Mouse (Mus musculus): ENCODE results near the gene Lrp2. TPM values are rescaled to one million over a fixed set of nuclear protein-coding genes. Genes with fewer than 3 reads are reported as not detected.

The Lrp2 gene
- polyA plus RNA-seq, 1 experiment, result 92.6 TPM

GRCm38 (mm10) chr2:69603726-69604393, 18.0 kb upstream of the Lrp2 start:
- no peak overlapping the region for H3K4me3 ChIP-seq (ENCODE audit: low read depth, low read length)
- H3K27ac ChIP-seq (ENCODE audit: insufficient read depth, low read length), result no peak overlapping the region
- H3K27me3 ChIP-seq (ENCODE audit: control insufficient read depth, insufficient read depth, low read length, poor library complexity, severe bottlenecking), result no peaks in the 10 kb centered on the region; the same call in 1 of the 2 replicates
- TF ChIP-seq CTCF (IDR thresholded peaks at IDR 0.05; ENCODE audit: low read depth, low read length) (no peak), EP300 (IDR thresholded peaks at IDR 0.05; ENCODE audit: insufficient read depth, low read depth, low read length) (no peak), POLR2A (IDR thresholded peaks at IDR 0.05; ENCODE audit: insufficient read depth, low read length) (no peak)
- H3K9me3 ChIP-seq (replicated peaks; ENCODE audit: control insufficient read depth, insufficient read depth, low read length, poor library complexity, severe bottlenecking), result no peaks in the 10 kb centered on the region
- no peak overlapping the region for H3K9ac ChIP-seq (ENCODE audit: low read depth, poor library complexity, severe bottlenecking)
- no peaks in the 10 kb centered on the region for H3K36me3 ChIP-seq (ENCODE audit: control insufficient read depth, insufficient read depth, low read length, poor library complexity, severe bottlenecking)
- H3K4me1 ChIP-seq (ENCODE audit: control insufficient read depth, insufficient read depth, low read length), result no peaks in the 10 kb centered on the region

DNA sequence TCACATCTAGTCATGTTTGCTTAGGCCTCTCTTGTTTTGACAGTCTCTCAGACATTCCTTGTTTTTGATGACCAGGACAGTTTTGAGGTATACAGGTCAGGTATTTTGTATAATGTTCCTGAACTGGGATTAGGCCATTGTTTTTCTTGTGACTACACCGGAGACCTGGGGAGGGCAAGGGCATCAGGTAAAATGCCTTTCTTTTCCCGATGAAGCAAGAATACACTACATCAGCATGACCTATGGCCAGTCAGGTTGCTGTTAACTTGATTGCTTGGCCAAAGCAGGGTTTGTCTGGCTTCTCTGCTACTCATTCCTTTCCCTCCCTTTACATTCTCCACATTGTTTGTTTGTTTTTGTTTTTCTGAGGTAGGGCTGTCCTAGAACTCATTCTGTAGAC, 7.3 kb upstream of the Lrp2 start:
- Histone ChIP-seq H3K9ac (ENCODE audit: low read depth, poor library complexity, severe bottlenecking) (no peak overlapping the region), H3K27ac (ENCODE audit: insufficient read depth, low read length) (peak overlapping the region; percentile 66; the same call in 1 of the 2 replicates), H3K4me3 (ENCODE audit: low read depth, low read length) (no peak overlapping the region), H3K27me3 (ENCODE audit: control insufficient read depth, insufficient read depth, low read length, poor library complexity, severe bottlenecking) (no peaks in the 10 kb centered on the region), H3K36me3 (ENCODE audit: control insufficient read depth, insufficient read depth, low read length, poor library complexity, severe bottlenecking) (no peaks in the 10 kb centered on the region), H3K4me1 (ENCODE audit: control insufficient read depth, insufficient read depth, low read length) (no peaks in the 10 kb centered on the region), H3K9me3 (replicated peaks; ENCODE audit: control insufficient read depth, insufficient read depth, low read length, poor library complexity, severe bottlenecking) (no peaks in the 10 kb centered on the region)
- TF ChIP-seq POLR2A (IDR thresholded peaks at IDR 0.05; ENCODE audit: insufficient read depth, low read length) (no peak), CTCF (IDR thresholded peaks at IDR 0.05; ENCODE audit: low read depth, low read length) (no peak)

DNA sequence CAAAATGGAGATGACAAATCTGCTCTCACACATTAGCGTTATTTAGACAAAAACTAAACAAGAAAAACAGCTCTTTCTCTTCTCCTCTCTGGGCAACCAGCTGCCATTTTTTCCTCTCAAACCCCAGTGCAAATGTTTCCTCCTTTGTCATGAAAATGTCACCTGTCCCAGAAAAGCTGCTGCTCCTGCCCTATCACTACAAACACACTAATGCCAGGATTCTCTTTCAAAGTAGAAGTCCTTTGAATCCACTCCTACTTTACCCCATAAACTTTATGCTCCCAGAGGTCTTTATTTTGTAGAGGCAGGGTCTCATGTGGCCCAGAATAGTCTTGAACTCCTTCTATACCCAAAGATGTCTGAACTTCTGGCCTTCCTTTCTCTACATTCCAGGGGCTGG, 6.7 kb upstream of the Lrp2 start:
- H3K27ac ChIP-seq (ENCODE audit: insufficient read depth, low read length), result peak overlapping the region; percentile 73

GRCm38 (mm10) chr2:69591966-69592505, 6.2 kb upstream of the Lrp2 start:
- H3K36me3 ChIP-seq (ENCODE audit: control insufficient read depth, insufficient read depth, low read length, poor library complexity, severe bottlenecking), result no peaks in the 10 kb centered on the region
- TF ChIP-seq CTCF (IDR thresholded peaks at IDR 0.05; ENCODE audit: low read depth, low read length), result no peak
- TF ChIP-seq POLR2A (IDR thresholded peaks at IDR 0.05; ENCODE audit: insufficient read depth, low read length), result no peak
- TF ChIP-seq EP300 (IDR thresholded peaks at IDR 0.05; ENCODE audit: insufficient read depth, low read depth, low read length), result no peak
- peak overlapping the region; percentile 73 for H3K4me3 ChIP-seq (ENCODE audit: low read depth, low read length)
- H3K9ac ChIP-seq (ENCODE audit: low read depth, poor library complexity, severe bottlenecking), result peak overlapping the region; percentile 24
- no peaks in the 10 kb centered on the region for H3K4me1 ChIP-seq (ENCODE audit: control insufficient read depth, insufficient read depth, low read length)
- H3K27ac ChIP-seq (ENCODE audit: insufficient read depth, low read length), result peak overlapping the region; percentile 73
- no peaks in the 10 kb centered on the region for H3K27me3 ChIP-seq (ENCODE audit: control insufficient read depth, insufficient read depth, low read length, poor library complexity, severe bottlenecking)
- no peaks in the 10 kb centered on the region for H3K9me3 ChIP-seq (replicated peaks; ENCODE audit: control insufficient read depth, insufficient read depth, low read length, poor library complexity, severe bottlenecking)

More for the DNA sequence above, 6.7 kb upstream of the Lrp2 start:
- TF ChIP-seq EP300 (IDR thresholded peaks at IDR 0.05; ENCODE audit: insufficient read depth, low read depth, low read length), result no peak
- TF ChIP-seq POLR2A (IDR thresholded peaks at IDR 0.05; ENCODE audit: insufficient read depth, low read length), result no peak
- TF ChIP-seq CTCF (IDR thresholded peaks at IDR 0.05; ENCODE audit: low read depth, low read length), result no peak
- no peaks in the 10 kb centered on the region for H3K9me3 ChIP-seq (replicated peaks; ENCODE audit: control insufficient read depth, insufficient read depth, low read length, poor library complexity, severe bottlenecking)
- no peaks in the 10 kb centered on the region for H3K36me3 ChIP-seq (ENCODE audit: control insufficient read depth, insufficient read depth, low read length, poor library complexity, severe bottlenecking)
- no peaks in the 10 kb centered on the region for H3K4me1 ChIP-seq (ENCODE audit: control insufficient read depth, insufficient read depth, low read length)
- no peaks in the 10 kb centered on the region for H3K27me3 ChIP-seq (ENCODE audit: control insufficient read depth, insufficient read depth, low read length, poor library complexity, severe bottlenecking)
- H3K9ac ChIP-seq (ENCODE audit: low read depth, poor library complexity, severe bottlenecking), result peak overlapping the region; percentile 24
- peak overlapping the region; percentile 73 for H3K4me3 ChIP-seq (ENCODE audit: low read depth, low read length)

- Histone ChIP-seq H3K4me1 (ENCODE audit: control insufficient read depth, insufficient read depth, low read length) (no peaks in the 10 kb centered on the region), H3K27ac (ENCODE audit: insufficient read depth, low read length) (no peak overlapping the region), H3K36me3 (ENCODE audit: control insufficient read depth, insufficient read depth, low read length, poor library complexity, severe bottlenecking) (no peaks in the 10 kb centered on the region), H3K4me3 (ENCODE audit: low read depth, low read length) (no peak overlapping the region), H3K27me3 (ENCODE audit: control insufficient read depth, insufficient read depth, low read length, poor library complexity, severe bottlenecking) (no peaks in the 10 kb centered on the region), H3K9ac (ENCODE audit: low read depth, poor library complexity, severe bottlenecking) (no peak overlapping the region), H3K9me3 (replicated peaks; ENCODE audit: control insufficient read depth, insufficient read depth, low read length, poor library complexity, severe bottlenecking) (no peaks in the 10 kb centered on the region)
- TF ChIP-seq POLR2A (IDR thresholded peaks at IDR 0.05; ENCODE audit: insufficient read depth, low read length) (no peak), EP300 (IDR thresholded peaks at IDR 0.05; ENCODE audit: insufficient read depth, low read depth, low read length) (no peak), CTCF (IDR thresholded peaks at IDR 0.05; ENCODE audit: low read depth, low read length) (no peak)
These were observed 4.7 kb upstream of the Lrp2 start for GRCm38 (mm10) chr2:69590548-69590947.

GRCm38 (mm10) chr2:69587896-69588295, 2.0 kb upstream of the Lrp2 start:
- peaks cover 7% of the 10 kb centered on the region; the same call in 1 of the 2 replicates for H3K27me3 ChIP-seq (ENCODE audit: control insufficient read depth, insufficient read depth, low read length, poor library complexity, severe bottlenecking)
- H3K9me3 ChIP-seq (replicated peaks; ENCODE audit: control insufficient read depth, insufficient read depth, low read length, poor library complexity, severe bottlenecking), result no peaks in the 10 kb centered on the region
- no peak overlapping the region for H3K27ac ChIP-seq (ENCODE audit: insufficient read depth, low read length)
- peak overlapping the region; percentile 22; the same call in 1 of the 2 replicates for H3K9ac ChIP-seq (ENCODE audit: low read depth, poor library complexity, severe bottlenecking)
- H3K4me1 ChIP-seq (ENCODE audit: control insufficient read depth, insufficient read depth, low read length), result no peaks in the 10 kb centered on the region
- H3K36me3 ChIP-seq (ENCODE audit: control insufficient read depth, insufficient read depth, low read length, poor library complexity, severe bottlenecking), result no peaks in the 10 kb centered on the region
- TF ChIP-seq EP300 (IDR thresholded peaks at IDR 0.05; ENCODE audit: insufficient read depth, low read depth, low read length) (0 out of 2 replicates have a peak, but pooled peaks have one; percentile 43), POLR2A (IDR thresholded peaks at IDR 0.05; ENCODE audit: insufficient read depth, low read length) (no peak), CTCF (IDR thresholded peaks at IDR 0.05; ENCODE audit: low read depth, low read length) (no peak)
- peak overlapping the region; percentile 45 for H3K4me3 ChIP-seq (ENCODE audit: low read depth, low read length)

All from ES-Bruce4 (cell line).